Mouse (Mus musculus) brain, embryonic 14.5 days (tissue): Measurements from ENCODE around the gene Gale.

Experiments used
- CTCF ChIP-seq: fragments of 200-500 bp; IDR thresholded peaks from 2 replicates; pipeline ENCODE4 v1.5.1; 2012; ENCODE audit warnings: inconsistent platforms, mild to moderate bottlenecking, moderate library complexity, borderline replicate concordance; ENCODE audit not compliant: insufficient read depth, insufficient read length; ENCODE audit errors: extremely low read depth
- POLR2A ChIP-seq: fragments of 200-500 bp; IDR thresholded peaks from 2 replicates; pipeline ENCODE4 v1.6.1; 2012; ENCODE audit warnings: mild to moderate bottlenecking, inconsistent platforms, borderline replicate concordance; ENCODE audit not compliant: poor library complexity, insufficient read depth, insufficient read length, severe bottlenecking; ENCODE audit errors: extremely low read depth

- no peak for TF ChIP-seq CTCF
- no peak for TF ChIP-seq POLR2A
These were observed 34.1 kb upstream of the Gale start for GRCm38 (mm10) chr4:135929405-135929804.
